Mouse (Mus musculus) heart, adult 18-20 months (tissue): Measurements from ENCODE around the gene Abcb11. TPM values are rescaled to one million over a fixed set of nuclear protein-coding genes. Genes with fewer than 3 reads are reported as not detected.

Experiments
- DNase-seq, 2 experiments: peaks; one replicate each; pipeline ENCODE4 v3.0.0; 2021 to 2022; ENCODE audit warnings: mixed read lengths in 1 of 2
- total RNA-seq, 2 experiments: library from RNA; stranded (reverse); gene quantifications; 2 replicates each; pipeline ENCODE4 v1.2.3; 2021

The Abcb11 gene
- total RNA-seq, 2 experiments from 2014 or later: not detected

DNA sequence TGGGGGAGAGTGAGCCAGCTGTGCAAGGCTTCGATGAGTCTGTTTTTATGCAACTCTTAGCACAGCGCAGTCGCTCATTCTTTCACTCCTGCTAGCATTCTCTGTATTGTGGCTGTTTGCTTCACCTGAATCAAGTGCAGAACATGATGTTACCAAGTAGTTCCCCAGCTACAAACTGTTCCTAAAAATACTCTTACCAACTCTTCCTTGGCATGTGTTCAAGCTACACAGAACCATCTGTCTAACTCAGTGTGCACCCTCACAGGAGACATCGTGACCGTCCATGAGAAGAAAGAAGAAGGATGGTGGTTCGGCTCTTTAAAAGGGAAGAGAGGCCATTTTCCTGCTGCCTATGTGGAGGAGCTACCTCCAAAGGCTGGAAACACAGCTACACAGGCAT, 153.7 kb downstream of the Abcb11 start:
- DNase-seq: no peak

Other genes with a start within 250 kb of the Abcb11 start
- 1 to 10 TPM; 5.8 to 7.0 TPM for gene Nostrin, start 206.8 kb downstream of the Abcb11 start, total RNA-seq
- gene Spc25, start 136.4 kb downstream of the Abcb11 start, total RNA-seq: under 1 TPM; 0.67 to 0.75 TPM
- not detected for gene G6pc2, start 131.5 kb downstream of the Abcb11 start, total RNA-seq
- gene Dhrs9, start 37.8 kb upstream of the Abcb11 start, total RNA-seq: under 1 TPM; 0.17 to 0.49 TPM
- 1 to 10 TPM in 1 of 2 experiments, under 1 TPM in 1; 0.72 to 1.4 TPM for gene Lrp2, start 243.4 kb upstream of the Abcb11 start, total RNA-seq